22 mouse cellular contexts compared by ENCODE assay signal in genomic region chr5:37736213-37736612, GRCm38 (mm10). TPM values are rescaled to one million over a fixed set of nuclear protein-coding genes. Genes with fewer than 3 reads are reported as not detected.
DNase-seq lines count a peak whose midpoint lies in the region; ATAC-seq and TF ChIP-seq lines count a peak whose summit lies in the region.
"Had no signal": no experiment of that assay in that cellular context is flagged by ENCODE, and none has a peak within 500 bp of the region (broad histone marks: within the 10 kb centered on the region; RNA-seq: fewer than 3 reads in every experiment).

No protein-coding gene starts in this region.

- no peaks in the 10 kb centered on the region for H3K4me1 ChIP-seq in forebrain, postnatal 0 days (ENCODE audit: insufficient read depth)
- H3K4me1 ChIP-seq in forebrain, embryonic 12.5 days, result 0 out of 2 replicates have a peak, but pooled peaks cover 3% of the 10 kb centered on the region
- no peaks in the 10 kb centered on the region; the same call in 1 of the 2 replicates for H3K4me1 ChIP-seq in cerebellum, adult 2 months (ENCODE audit: control insufficient read depth, insufficient read depth, low read length)
- H3K4me1 ChIP-seq: midbrain, embryonic 15.5 days had no signal

- 48% methylated on average over 7 of the region's 7 CpGs for WGBS in forebrain, postnatal 0 days
- WGBS in forebrain, embryonic 12.5 days, result 46% methylated on average over 7 of the region's 7 CpGs
- WGBS in cerebellum, adult 2 months, result 53% methylated on average over 7 of the region's 7 CpGs

- H3K4me3 ChIP-seq in forebrain, postnatal 0 days (ENCODE audit: low read depth, low read length), result no peak overlapping the region
- no peak overlapping the region for H3K4me3 ChIP-seq in forebrain, embryonic 12.5 days (replicated peaks)
- no peak overlapping the region for H3K4me3 ChIP-seq in left cerebral cortex, adult 2 months
- no peak overlapping the region for H3K4me3 ChIP-seq in cerebellum, adult 2 months (replicated peaks; ENCODE audit: insufficient read depth, low read depth, low read length)
- H3K4me3 ChIP-seq: embryonic facial prominence, embryonic 12.5 days; forebrain, embryonic 10.5 days; midbrain, embryonic 15.5 days had no signal

- H3K9ac ChIP-seq in forebrain, postnatal 0 days, result no peak overlapping the region
- no peak overlapping the region for H3K9ac ChIP-seq in forebrain, embryonic 12.5 days
- H3K9ac ChIP-seq: embryonic facial prominence, embryonic 12.5 days; hindbrain, embryonic 14.5 days; midbrain, embryonic 15.5 days had no signal

- H3K27me3 ChIP-seq in forebrain, postnatal 0 days (ENCODE audit: insufficient read depth, low read length), result no peaks in the 10 kb centered on the region
- H3K27me3 ChIP-seq in forebrain, embryonic 12.5 days, result no peaks in the 10 kb centered on the region; the same call in 1 of the 2 replicates
- no peaks in the 10 kb centered on the region for H3K27me3 ChIP-seq in cerebellum, adult 2 months (ENCODE audit: control insufficient read depth, insufficient read depth, low read length)
- H3K27me3 ChIP-seq: embryonic facial prominence, embryonic 12.5 days; midbrain, embryonic 15.5 days had no signal

- peak; percentile 9 for DNase-seq in forebrain, postnatal 0 days
- no peak for DNase-seq in left cerebral cortex, adult 2 months (ENCODE audit: extremely low spot score in 1 of 2, low spot score in 2 of 2)
- DNase-seq in left cerebral cortex, adult 8-10 months (ENCODE audit: low spot score in 2 of 2), result no peak
- peak; percentile 4 for DNase-seq in 416B (ENCODE audit: low read depth)
- DNase-seq in brain, embryonic 14.5 days (ENCODE audit: low read depth), result peak; percentile 19
- DNase-seq in urinary bladder, postnatal 25 days (ENCODE audit: low spot score), result no peak
- DNase-seq in cerebellum, adult 2 months, result no peak
- DNase-seq: adrenal gland, postnatal 10 days; B cell, adult 2 months; cerebellum, adult 9-10 months; kidney, adult 2 months; right cerebral cortex, postnatal 14 days; thymus, postnatal 4 days had no signal

- no peak for ATAC-seq in forebrain, postnatal 0 days
- ATAC-seq in forebrain, embryonic 12.5 days (ENCODE audit: low FRiP score), result no peak
- ATAC-seq: midbrain, embryonic 15.5 days had no signal

- H3K36me3 ChIP-seq in forebrain, postnatal 0 days (ENCODE audit: insufficient read depth), result no peaks in the 10 kb centered on the region
- no peaks in the 10 kb centered on the region for H3K36me3 ChIP-seq in forebrain, embryonic 12.5 days (replicated peaks)
- H3K36me3 ChIP-seq: embryonic facial prominence, embryonic 12.5 days; forebrain, embryonic 10.5 days; midbrain, embryonic 15.5 days had no signal

- H3K4me2 ChIP-seq in forebrain, postnatal 0 days (ENCODE audit: low read depth), result no peak overlapping the region
- H3K4me2 ChIP-seq in forebrain, embryonic 12.5 days, result no peak overlapping the region
- H3K4me2 ChIP-seq: embryonic facial prominence, embryonic 12.5 days; hindbrain, embryonic 14.5 days; liver, embryonic 11.5 days; midbrain, embryonic 15.5 days had no signal

- intact Hi-C loops in left cerebral cortex, adult 2 months (cut with DNase I), result no loop called here

- TF ChIP-seq CTCF in forebrain, postnatal 0 days (IDR thresholded peaks at IDR 0.05; ENCODE audit: low read depth), result peak; percentile 55
- TF ChIP-seq CTCF in left cerebral cortex, adult 2 months (IDR thresholded peaks at IDR 0.05), result peak; percentile 34
- peak; percentile 23; the same call in 1 of the 2 replicates for TF ChIP-seq CTCF in brain, embryonic 14.5 days (IDR thresholded peaks at IDR 0.05; ENCODE audit: borderline replicate concordance, extremely low read depth, insufficient read depth, insufficient read length)
- no peak for TF ChIP-seq CTCF in cerebellum, adult 2 months (IDR thresholded peaks at IDR 0.05; ENCODE audit: borderline replicate concordance, insufficient read depth, low read depth, low read length)

- H3K27ac ChIP-seq in forebrain, postnatal 0 days (ENCODE audit: low read depth, low read length), result no peak overlapping the region
- H3K27ac ChIP-seq in forebrain, embryonic 12.5 days, result no peak overlapping the region
- no peak overlapping the region for H3K27ac ChIP-seq in left cerebral cortex, adult 2 months
- H3K27ac ChIP-seq in cerebellum, adult 2 months (ENCODE audit: insufficient read depth, low read length), result no peak overlapping the region
- H3K27ac ChIP-seq: embryonic facial prominence, embryonic 12.5 days; forebrain, embryonic 10.5 days; hindbrain, embryonic 14.5 days; macrophage; midbrain, embryonic 15.5 days had no signal

- TF ChIP-seq POLR2A in brain, embryonic 14.5 days (IDR thresholded peaks at IDR 0.05; ENCODE audit: borderline replicate concordance, extremely low read depth, insufficient read depth, insufficient read length, poor library complexity, severe bottlenecking), result no peak
- TF ChIP-seq POLR2A in cerebellum, adult 2 months (IDR thresholded peaks at IDR 0.05; ENCODE audit: borderline replicate concordance, insufficient read depth, low read length), result no peak

- H3K9me3 ChIP-seq in forebrain, postnatal 0 days (ENCODE audit: low read length), result no peaks in the 10 kb centered on the region
- no peaks in the 10 kb centered on the region for H3K9me3 ChIP-seq in forebrain, embryonic 12.5 days
- H3K9me3 ChIP-seq: midbrain, embryonic 15.5 days had no signal

RNA-seq across cellular contexts. Expression of gene Cytl1, which starts 0.9 kb away (rescaled TPM):
- 0.38 TPM in 1 of 2 replicates, not detected in the other for total RNA-seq in forebrain, postnatal 0 days (2014; rRNA removed)
- 0.22 and 0.59 TPM in 2 replicates for polyA plus RNA-seq in forebrain, postnatal 0 days (2015; fragmentation: Nextera tagmentation; extraction: Ambion mirVana)
- 0.62 and 0.66 TPM in 2 replicates for polyA plus RNA-seq in forebrain, embryonic 12.5 days (2016; fragmentation: Nextera tagmentation; extraction: Ambion mirVana)
- 1 to 10 TPM; 1.1 to 1.7 TPM for total RNA-seq in left cerebral cortex, adult 2 months (2021)
- total RNA-seq in left cerebral cortex, adult 8-10 months (2022), result 1 to 10 TPM in 3 of 4 experiments, under 1 TPM in 1; 0.95 to 2.2 (median 1.6) TPM
- 0.45 and 0.74 TPM in 2 replicates for polyA plus RNA-seq in brain, embryonic 14.5 days (2012; rRNA removed)
- 1.2 TPM in 2 replicates for polyA plus RNA-seq in cerebellum, adult 2 months (2012; rRNA removed)
- total RNA-seq: granulocyte monocyte progenitor cell, adult 5-6 weeks had no signal
- polyA plus RNA-seq: liver, embryonic 11.5 days; macrophage had no signal

RNA-seq across cellular contexts. Expression of gene Stk32b, which starts 19.2 kb away (rescaled TPM):
- 17.5 and 18.9 TPM in 2 replicates for total RNA-seq in forebrain, postnatal 0 days (2014; rRNA removed)
- polyA plus RNA-seq in forebrain, postnatal 0 days (2015; fragmentation: Nextera tagmentation; extraction: Ambion mirVana), result 22.8 and 23.3 TPM in 2 replicates
- 4.3 and 6.5 TPM in 2 replicates for polyA plus RNA-seq in forebrain, embryonic 12.5 days (2016; fragmentation: Nextera tagmentation; extraction: Ambion mirVana)
- total RNA-seq in left cerebral cortex, adult 2 months (2021), result 1 to 10 TPM; 1.8 to 2.5 TPM
- 1 to 10 TPM; 1.5 to 2.6 (median 2.1) TPM for total RNA-seq in left cerebral cortex, adult 8-10 months (2022)
- 52.1 and 66.6 TPM in 2 replicates for polyA plus RNA-seq in brain, embryonic 14.5 days (2012; rRNA removed)
- polyA plus RNA-seq in cerebellum, adult 2 months (2012; rRNA removed), result 1.6 and 1.8 TPM in 2 replicates
- total RNA-seq: granulocyte monocyte progenitor cell, adult 5-6 weeks had no signal
- polyA plus RNA-seq: large intestine, adult 2 months; macrophage had no signal

Comparison
In these comparisons a context has a peak if more than half of its experiments do, and no peak if none do; other contexts are left out.
1. DNase-seq: peak in forebrain, postnatal 0 days (single experiment), 416B (single experiment) and brain, embryonic 14.5 days (single experiment); none in left cerebral cortex, adult 2 months (0 of 2), left cerebral cortex, adult 8-10 months (0 of 2), urinary bladder, postnatal 25 days (single experiment) and cerebellum, adult 2 months (0 of 2).